Mouse (Mus musculus): Measurements from ENCODE around the gene Osbpl7. TPM values are rescaled to one million over a fixed set of nuclear protein-coding genes. Genes with fewer than 3 reads are reported as not detected.

The Osbpl7 gene
- total and polyA plus RNA-seq, 3 experiments, result 11.5 to 18.9 TPM; not detected in 1

- peaks cover 0 to 2% of the 10 kb centered on the region in 2 experiments; a peak in 2 of 4 replicates for H3K27me3 ChIP-seq (ENCODE audit: control insufficient read depth in 1 of 2, insufficient read depth in 2 of 2, low read length in 2 of 2)
Observed at GRCm38 (mm10) chr11:97084821-97085505, 34.5 kb downstream of the Osbpl7 start.

DNA sequence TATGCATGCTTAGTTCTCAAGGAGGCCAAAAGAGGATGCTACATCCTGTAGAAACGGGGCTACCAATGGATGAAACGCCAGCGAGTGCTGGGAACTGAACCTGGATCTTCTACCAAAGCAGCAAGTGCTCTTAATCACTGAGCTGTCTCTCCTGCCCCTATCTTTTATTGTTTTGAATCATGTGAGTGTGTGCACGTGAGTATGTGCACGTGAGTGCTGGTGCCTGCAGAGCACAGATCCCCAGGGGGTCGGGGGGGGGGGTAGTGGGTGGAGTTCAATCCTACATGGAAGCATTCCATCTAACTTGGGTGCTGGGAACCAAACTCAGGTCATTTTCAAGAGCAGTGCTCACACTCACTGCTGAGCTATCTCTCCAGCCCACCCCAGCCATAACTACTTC lies 35.9 kb downstream of the Osbpl7 start:
- Histone ChIP-seq H3K9me3 (replicated peaks; ENCODE audit: insufficient read depth, low read length) (no peaks in the 10 kb centered on the region), H3K79me2 (ENCODE audit: control insufficient read depth, insufficient read depth, low read length, poor library complexity) (no peaks in the 10 kb centered on the region), H3K4me1 (ENCODE audit: control insufficient read depth in 1 of 2, insufficient read depth in 2 of 2, low read length in 2 of 2) (peaks cover 0 to 9% of the 10 kb centered on the region in 2 experiments; a peak in 2 of 4 replicates), H3K27me3 (ENCODE audit: control insufficient read depth in 1 of 2, insufficient read depth in 2 of 2, low read length in 2 of 2) (peaks cover 0 to 6% of the 10 kb centered on the region in 2 experiments; a peak in 3 of 4 replicates), H3K27ac (ENCODE audit: control insufficient read depth, low read depth, low read length) (no peak overlapping the region), H3K9ac (ENCODE audit: control insufficient read depth, low read depth, low read length, poor library complexity, severe bottlenecking) (no peak overlapping the region), H3K4me3 (ENCODE audit: control insufficient read depth in 1 of 2, insufficient read depth in 1 of 2, low read depth in 2 of 2, low read length in 2 of 2) (no peak overlapping the region), H3K36me3 (ENCODE audit: control insufficient read depth in 1 of 2, insufficient read depth in 2 of 2, low read length in 2 of 2) (no peaks in the 10 kb centered on the region; a peak in 1 of 4 replicates)
- DNase-seq (ENCODE audit: low read depth, low spot score), result no peak
- no peak for TF ChIP-seq MYC (IDR thresholded peaks at IDR 0.05; ENCODE audit: low read depth, low read length)
- TF ChIP-seq ZMIZ1 (IDR thresholded peaks at IDR 0.05; ENCODE audit: low read depth, low read length), result no peak
- no peak for TF ChIP-seq POLR2AphosphoS2 (IDR thresholded peaks at IDR 0.05; ENCODE audit: low read length)
- no peak for TF ChIP-seq NELFE (IDR thresholded peaks at IDR 0.05; ENCODE audit: low read depth, low read length)
- no peak for TF ChIP-seq GABPA (IDR thresholded peaks at IDR 0.05; ENCODE audit: low read depth, low read length)
- TF ChIP-seq CTCF (IDR thresholded peaks at IDR 0.05 in 2 of 3, conservative IDR thresholded peaks at IDR 0.05 in 1 of 3; ENCODE audit: control insufficient read depth in 1 of 3, insufficient read depth in 1 of 3, low read depth in 2 of 3, low read length in 3 of 3, poor library complexity in 1 of 3, severe bottlenecking in 1 of 3), result no peak
- TF ChIP-seq MEF2A (IDR thresholded peaks at IDR 0.05; ENCODE audit: extremely low read depth, insufficient replicate concordance, low read depth, low read length, poor library complexity, severe bottlenecking), result no peak
- no peak for TF ChIP-seq USF1 (IDR thresholded peaks at IDR 0.05; ENCODE audit: low read depth, low read length)
- TF ChIP-seq MAFK (IDR thresholded peaks at IDR 0.05; ENCODE audit: borderline replicate concordance, low read depth, low read length), result no peak
- no peak for TF ChIP-seq E2F4 (IDR thresholded peaks at IDR 0.05; ENCODE audit: borderline replicate concordance, low read depth, low read length)
- TF ChIP-seq GATA1 (IDR thresholded peaks at IDR 0.05; ENCODE audit: low read depth, low read length), result no peak

More at GRCm38 (mm10) chr11:97084821-97085505, 34.5 kb downstream of the Osbpl7 start:
- no peaks in the 10 kb centered on the region; a peak in 1 of 4 replicates for H3K36me3 ChIP-seq (ENCODE audit: control insufficient read depth in 1 of 2, insufficient read depth in 2 of 2, low read length in 2 of 2)
- TF ChIP-seq MAZ (IDR thresholded peaks at IDR 0.05; ENCODE audit: low read depth, low read length) (no peak), MYC (IDR thresholded peaks at IDR 0.05; ENCODE audit: low read depth, low read length) (no peak), ZNF384 (IDR thresholded peaks at IDR 0.05; ENCODE audit: low read depth, low read length) (no peak), CHD1 (IDR thresholded peaks at IDR 0.05; ENCODE audit: low read depth, low read length) (no peak), POLR2A (IDR thresholded peaks at IDR 0.05; ENCODE audit: control insufficient read depth in 1 of 2, insufficient read depth in 1 of 2, low read depth in 1 of 2, low read length in 2 of 2, poor library complexity in 1 of 2) (no peak), HCFC1 (IDR thresholded peaks at IDR 0.05; ENCODE audit: low read depth, low read length) (no peak), USF1 (IDR thresholded peaks at IDR 0.05; ENCODE audit: low read depth, low read length) (no peak)
- no peaks in the 10 kb centered on the region for H3K9me3 ChIP-seq (replicated peaks; ENCODE audit: insufficient read depth, low read length)
- no peak overlapping the region for H3K4me3 ChIP-seq (ENCODE audit: control insufficient read depth in 1 of 2, insufficient read depth in 1 of 2, low read depth in 2 of 2, low read length in 2 of 2)
- H3K79me2 ChIP-seq (ENCODE audit: control insufficient read depth, insufficient read depth, low read length, poor library complexity), result no peaks in the 10 kb centered on the region
- DNase-seq (ENCODE audit: low read depth, low spot score), result no peak
- H3K9ac ChIP-seq (ENCODE audit: control insufficient read depth, low read depth, low read length, poor library complexity, severe bottlenecking), result no peak overlapping the region
- H3K27ac ChIP-seq (ENCODE audit: control insufficient read depth, low read depth, low read length), result no peak overlapping the region
- H3K4me1 ChIP-seq (ENCODE audit: control insufficient read depth in 1 of 2, insufficient read depth in 2 of 2, low read length in 2 of 2), result peaks cover 0 to 9% of the 10 kb centered on the region in 2 experiments; a peak in 2 of 4 replicates

All from MEL (cell line).